ENCODE assay signal across 9 mouse cellular contexts in the genomic region with DNA sequence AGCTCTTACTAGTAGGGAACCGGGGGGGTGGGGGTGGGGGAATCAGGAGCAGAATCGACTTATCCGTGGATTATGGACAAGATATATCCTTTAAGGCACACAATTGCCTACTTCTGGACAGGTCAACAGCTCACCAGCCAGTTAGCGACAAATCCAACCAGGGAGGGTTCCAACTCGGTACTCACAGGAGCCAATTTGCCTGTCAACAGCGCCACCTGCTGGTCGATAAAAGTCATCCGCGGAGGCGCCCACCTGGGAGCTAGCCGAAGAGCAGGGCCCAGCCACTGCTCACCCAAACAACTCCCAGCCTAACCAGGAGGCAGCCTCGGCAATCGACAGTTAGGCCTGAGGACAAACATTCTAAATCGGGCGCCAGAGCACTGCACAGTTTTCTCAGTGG. TPM values are rescaled to one million over a fixed set of nuclear protein-coding genes. Genes with fewer than 3 reads are reported as not detected.
A peak's percentile ranks its signal among the peaks of the same experiment; 100 is the strongest.
DNase-seq lines count a peak whose midpoint lies in the region; ATAC-seq and TF ChIP-seq lines count a peak whose summit lies in the region.
"Had no signal": no experiment of that assay in that cellular context is flagged by ENCODE, and none has a peak within 500 bp of the region (broad histone marks: within the 10 kb centered on the region; RNA-seq: fewer than 3 reads in every experiment).

A gene (minus strand): TSS at position 327 of the 400 bp plus-strand sequence.

- H3K4me2 ChIP-seq in CH12.LX (ENCODE audit: insufficient read depth, low read depth, poor library complexity, severe bottlenecking) = no peak within 1 kb of the TSS
- no peak within 1 kb of the TSS for H3K4me2 ChIP-seq in forebrain, embryonic 12.5 days
- H3K4me2 ChIP-seq in lung, embryonic 15.5 days = no peak within 1 kb of the TSS

- H3K4me1 ChIP-seq in CH12.LX (ENCODE audit: control insufficient read depth in 1 of 2, insufficient read depth in 2 of 2) = peaks cover 3 to 7% of the 10 kb centered on the region in 2 experiments; a peak in 3 of 4 replicates
- H3K4me1 ChIP-seq in forebrain, embryonic 12.5 days = peaks cover 13% of the 10 kb centered on the region
- no peaks in the 10 kb centered on the region for H3K4me1 ChIP-seq in lung, embryonic 15.5 days

- dilution Hi-C loops in CH12.LX (cut with MboI; ENCODE audit: extremely low pct_ligation_motif_present, extremely low pct_unique_long_range_greater_than_20kb, low sequenced_read_pairs) = no loop called here

- peaks cover 7% of the 10 kb centered on the region for H3K9me3 ChIP-seq in CH12.LX (replicated peaks; ENCODE audit: low read length)
- H3K9me3 ChIP-seq in forebrain, embryonic 12.5 days = no peaks in the 10 kb centered on the region
- no peaks in the 10 kb centered on the region for H3K9me3 ChIP-seq in lung, embryonic 15.5 days

- WGBS in forebrain, embryonic 12.5 days = 4% methylated on average over 15 of the region's 15 CpGs
- 5% methylated on average over 15 of the region's 15 CpGs for WGBS in large intestine, adult 2 months
- WGBS in lung, embryonic 15.5 days = 1% methylated on average over 15 of the region's 15 CpGs

- peak; percentile 84 for DNase-seq in CH12.LX (ENCODE audit: extremely low read depth)
- peak; percentile 78 for DNase-seq in c-Kit-positive CD71-negative TER-119-negative erythroid progenitor cells, embryonic 14.5 days (ENCODE audit: low read depth)
- peak; percentile 49 for DNase-seq in heart, postnatal 25 days (ENCODE audit: low spot score)
- peak; percentile 29 for DNase-seq in large intestine, adult 2 months (ENCODE audit: low read depth, low spot score)
- DNase-seq in ovary, postnatal 36 days (ENCODE audit: low spot score) = peak; percentile 75
- peak; percentile 74 for DNase-seq in thymus, postnatal 25 days

- in situ Hi-C loops in CH12.LX (cut with MboI; ENCODE audit: low pct_ligation_motif_present, low pct_unique_long_range_greater_than_20kb, low sequenced_read_pairs) = no loop called here

- peak; percentile 55 to 91; a peak in 3 of 4 replicates for TF ChIP-seq CTCF in CH12.LX (conservative IDR thresholded peaks at IDR 0.05 in 1 of 2, IDR thresholded peaks at IDR 0.05 in 1 of 2; ENCODE audit: low read depth in 2 of 2, low read length in 2 of 2)

- no peak for TF ChIP-seq EP300 in CH12.LX (IDR thresholded peaks at IDR 0.05; ENCODE audit: low read length)

- no peak within 1 kb of the TSS for H3K27ac ChIP-seq in CH12.LX (ENCODE audit: insufficient read depth, low read depth)
- no peak within 1 kb of the TSS for H3K27ac ChIP-seq in forebrain, embryonic 12.5 days
- H3K27ac ChIP-seq in lung, embryonic 15.5 days = no peak within 1 kb of the TSS

- intact Hi-C loops in heart, postnatal 25 days (cut with DNase I) = loop anchor here (1.0 to 10.0 kb wide), 3 partner anchors 170 to 358 kb away; no protein-coding TSS in a partner anchor

- peak; percentile 94 for TF ChIP-seq RAD21 in CH12.LX (IDR thresholded peaks at IDR 0.05; ENCODE audit: low read depth, low read length)

- no peak for TF ChIP-seq POLR2A in CH12.LX (IDR thresholded peaks at IDR 0.05; ENCODE audit: low read depth, low read length)

- no peaks in the 10 kb centered on the region for H3K36me3 ChIP-seq in CH12.LX (replicated peaks in 1 of 2; ENCODE audit: control insufficient read depth in 1 of 2, insufficient read depth in 1 of 2, low read length in 1 of 2)
- H3K36me3 ChIP-seq in forebrain, embryonic 12.5 days (replicated peaks) = no peaks in the 10 kb centered on the region
- H3K36me3 ChIP-seq in lung, embryonic 15.5 days = no peaks in the 10 kb centered on the region

- no peaks in the 10 kb centered on the region for H3K79me2 ChIP-seq in CH12.LX (replicated peaks; ENCODE audit: control insufficient read depth, extremely low read depth, insufficient read depth, poor library complexity, severe bottlenecking)

- peaks cover 53% of the 10 kb centered on the region for H3K27me3 ChIP-seq in CH12.LX (replicated peaks)
- H3K27me3 ChIP-seq in forebrain, embryonic 12.5 days = no peaks in the 10 kb centered on the region
- no peaks in the 10 kb centered on the region for H3K27me3 ChIP-seq in lung, embryonic 15.5 days

- no peak within 1 kb of the TSS for H3K4me3 ChIP-seq in CH12.LX (replicated peaks in 1 of 3; ENCODE audit: low read depth in 2 of 3, low read length in 2 of 3, poor library complexity in 1 of 3)
- H3K4me3 ChIP-seq in forebrain, embryonic 12.5 days (replicated peaks) = no peak within 1 kb of the TSS
- H3K4me3 ChIP-seq in lung, embryonic 15.5 days = no peak within 1 kb of the TSS
- H3K4me3 ChIP-seq: erythroblast, embryonic 14.5 days had no signal

- H3K9ac ChIP-seq in CH12.LX (ENCODE audit: insufficient read depth, low read depth) = no peak within 1 kb of the TSS
- no peak within 1 kb of the TSS for H3K9ac ChIP-seq in forebrain, embryonic 12.5 days
- no peak within 1 kb of the TSS for H3K9ac ChIP-seq in lung, embryonic 15.5 days

- peak; percentile 79 for ATAC-seq in forebrain, embryonic 12.5 days (ENCODE audit: low FRiP score)
- ATAC-seq in lung, embryonic 15.5 days (ENCODE audit: borderline replicate concordance, extremely low read depth, low FRiP score, low TSS enrichment) = peak; percentile 46; the same call in 1 of the 2 replicates

TF ChIP-seq in CH12.LX, 34 proteins besides CTCF, POLR2A, EP300 and RAD21:
- TF ChIP-seq IRF4 (IDR thresholded peaks at IDR 0.05; ENCODE audit: low read depth, low read length) (peak; percentile 18; the same call in 1 of the 2 replicates), JUND (conservative IDR thresholded peaks at IDR 0.05; ENCODE audit: low read depth, low read length) (no peak), CHD2 (IDR thresholded peaks at IDR 0.05; ENCODE audit: low read length) (no peak), ZC3H11A (IDR thresholded peaks at IDR 0.05; ENCODE audit: low read depth, low read length) (peak; percentile 58), USF2 (conservative IDR thresholded peaks at IDR 0.05; ENCODE audit: low read depth, low read length) (no peak), MAX (IDR thresholded peaks at IDR 0.05; ENCODE audit: low read length) (no peak), SMC3 (IDR thresholded peaks at IDR 0.05; ENCODE audit: low read depth, low read length) (peak; percentile 94)

RNA-seq across cellular contexts. Expression of the gene that starts here (rescaled TPM):
- total RNA-seq in CH12.LX (2012; rRNA removed) (not detected in 2 replicates), CH12.LX (2014; rRNA removed) (not detected in 2 replicates)
- not detected in 2 replicates for polyA plus RNA-seq in CH12.LX (2012; ENCODE audit: insufficient read length, low read depth)
- polyA plus RNA-seq in forebrain, embryonic 12.5 days (2016; fragmentation: Nextera tagmentation; extraction: Ambion mirVana) = not detected in 2 replicates
- not detected for total RNA-seq in heart, postnatal 25 days (2021)
- polyA plus RNA-seq in large intestine, adult 2 months (2012; rRNA removed) = not detected in 2 replicates
- polyA plus RNA-seq in lung, embryonic 15.5 days (2015; fragmentation: Nextera tagmentation; extraction: Ambion mirVana) = 0.24 TPM in 1 of 2 replicates, not detected in the other
- polyA plus RNA-seq: erythroblast, embryonic 14.5 days had no signal

Comparison
In these comparisons a context has a peak if more than half of its experiments do, and no peak if none do; other contexts are left out.
1. Peak in DNase-seq in CH12.LX; RNA of the gene not detected or under 1 TPM.
2. Peak in ATAC-seq in forebrain, embryonic 12.5 days; RNA of the gene not detected or under 1 TPM.
3. Peak in DNase-seq in heart, postnatal 25 days; RNA of the gene not detected or under 1 TPM.
4. Peak in DNase-seq in large intestine, adult 2 months; RNA of the gene not detected or under 1 TPM.
5. Peak in ATAC-seq in lung, embryonic 15.5 days; RNA of the gene not detected or under 1 TPM.
6. DNase-seq: peak in every context shown above with its lines; median percentile 84 in CH12.LX; 78 in c-Kit-positive CD71-negative TER-119-negative erythroid progenitor cells, embryonic 14.5 days; 75 in ovary, postnatal 36 days; 74 in thymus, postnatal 25 days; 49 in heart, postnatal 25 days; 29 in large intestine, adult 2 months.